Mouse (Mus musculus) cerebellum, adult 2 months (tissue): ENCODE results near the gene Cep152.

Source experiments
- CTCF ChIP-seq: fragments of 200-500 bp; IDR thresholded peaks from 2 replicates; pipeline ENCODE4 v1.5.1; 2011; ENCODE audit warnings: low read depth, mild to moderate bottlenecking, control low read depth, low read length, moderate library complexity, borderline replicate concordance; ENCODE audit not compliant: insufficient read depth
- POLR2A ChIP-seq: fragments of 200-500 bp; IDR thresholded peaks from 2 replicates; pipeline ENCODE4 v1.6.1; 2011; ENCODE audit warnings: low read length, control low read depth, borderline replicate concordance; ENCODE audit not compliant: insufficient read depth

- TF ChIP-seq CTCF: no peak
- no peak for TF ChIP-seq POLR2A
Observed at GRCm38 (mm10) chr2:125628487-125628886, 3.6 kb upstream of the Cep152 start.
